Mouse (Mus musculus) CD4-positive, CD25-positive, alpha-beta regulatory T cell, adult 2 months (primary cell): ENCODE results near the gene Dnajc13.

ENCODE experiments used
- DNase-seq: peaks from one replicate; pipeline ENCODE4 v3.0.0-alpha.2; 2012; ENCODE audit warnings: low read depth, low spot score

Dnajc13 gene

DNA sequence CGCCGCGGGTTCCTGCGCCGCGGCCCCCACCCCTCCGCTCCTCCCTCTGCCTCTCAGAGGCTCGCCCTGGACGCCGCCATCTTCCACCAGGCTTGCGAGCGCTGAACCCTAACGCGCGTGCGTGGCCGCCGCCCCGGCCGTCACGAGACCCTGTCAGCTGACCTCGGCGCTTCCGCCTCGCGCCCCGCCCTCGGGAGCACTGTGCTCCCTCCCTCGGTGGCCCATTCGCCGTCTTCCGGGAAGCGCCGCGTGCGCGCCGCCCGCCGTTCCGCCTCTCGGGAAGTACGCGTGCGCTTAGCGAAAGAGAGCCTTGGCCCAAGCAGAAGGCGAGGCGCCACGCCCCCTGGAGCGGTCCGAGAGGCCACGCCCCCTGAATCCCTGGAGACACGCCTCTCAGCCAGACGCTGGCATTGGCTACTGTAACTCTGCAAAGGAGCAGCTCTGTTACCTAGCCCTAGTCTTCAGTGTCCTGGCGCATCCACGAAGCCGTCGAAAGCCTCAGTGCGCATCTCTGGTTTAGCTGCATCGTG lies at the start of gene Dnajc13:
Gene Dnajc13, minus strand, starts transcription at position 108 of the 530 bp plus-strand sequence.
- DNase-seq, result peak; percentile 100

DNA sequence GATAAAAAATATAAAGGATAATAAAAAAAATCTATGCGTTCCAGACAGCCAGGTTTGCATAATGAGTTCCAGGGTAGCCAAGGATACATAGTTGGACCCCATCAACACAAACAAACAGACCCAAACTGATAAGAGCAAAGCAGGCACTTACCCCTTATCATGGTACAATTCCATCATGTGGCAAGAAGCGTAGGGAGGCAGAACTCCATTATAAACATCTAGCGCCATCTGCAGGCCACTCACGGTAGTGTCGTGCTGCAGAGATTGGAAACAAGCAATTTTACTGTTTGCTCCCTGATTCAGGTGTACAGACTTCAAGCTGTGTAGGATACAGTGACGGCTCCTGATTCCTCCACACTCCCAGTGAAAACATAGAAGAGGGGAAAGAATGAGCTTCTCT lies 44.0 kb upstream of the Dnajc13 start:
- DNase-seq, result peak; percentile 75

DNA sequence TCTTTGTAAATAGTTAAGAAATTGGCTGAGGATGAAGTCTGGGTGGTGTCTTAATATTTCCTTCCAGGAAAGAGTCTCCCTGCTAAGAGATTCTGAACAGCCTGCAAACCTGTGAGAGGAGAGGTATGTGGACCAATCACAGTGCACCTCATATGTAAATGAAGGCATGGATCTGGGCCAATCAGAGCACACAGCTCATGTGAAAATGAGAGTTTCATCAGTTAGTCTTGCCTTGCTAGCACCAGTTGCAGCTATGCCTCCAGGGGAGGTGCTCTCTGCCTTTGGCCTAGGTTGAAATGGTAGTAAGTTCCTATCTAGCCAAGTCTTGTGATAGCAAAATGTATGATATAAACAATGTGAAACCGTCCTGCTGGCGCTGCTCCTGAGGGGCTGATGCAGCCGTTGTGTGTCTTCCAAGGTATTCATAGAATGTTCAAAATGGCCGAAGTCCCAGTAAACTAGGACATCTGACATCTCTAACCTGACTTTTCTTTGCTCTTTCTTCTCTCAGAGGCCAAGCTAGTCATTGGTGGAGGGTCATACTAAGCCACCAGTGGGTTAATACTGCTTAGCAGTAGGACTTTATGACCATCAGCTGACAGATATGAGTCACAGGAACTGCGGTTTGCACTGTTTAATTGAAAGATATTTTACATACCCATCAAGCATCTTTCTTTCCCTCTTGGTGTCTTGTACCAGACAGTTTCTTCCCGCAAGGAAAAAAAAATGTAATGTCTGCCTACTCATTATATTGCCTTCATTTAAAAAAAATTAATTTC lies 42.8 kb upstream of the Dnajc13 start:
- no peak for DNase-seq

DNA sequence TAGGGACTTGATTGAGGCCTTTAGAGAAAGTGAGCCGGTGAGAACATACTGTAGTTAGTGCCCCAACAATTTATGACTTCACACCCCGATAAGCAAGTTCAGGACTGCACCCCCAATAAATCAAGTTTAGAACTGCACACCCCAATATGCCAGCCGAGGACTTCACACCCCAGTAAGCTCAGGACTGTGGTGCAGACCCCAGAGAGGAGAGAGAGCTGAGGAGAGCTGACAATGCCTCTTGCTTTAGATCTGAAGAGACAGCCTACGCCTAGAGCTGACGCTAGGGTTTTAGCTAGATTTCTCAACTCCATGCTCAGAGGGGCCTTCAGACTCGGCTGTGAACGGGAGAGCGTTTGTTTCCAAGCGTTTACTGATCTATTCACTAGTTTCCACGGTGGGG lies 42.1 kb upstream of the Dnajc13 start:
- no peak for DNase-seq

DNA sequence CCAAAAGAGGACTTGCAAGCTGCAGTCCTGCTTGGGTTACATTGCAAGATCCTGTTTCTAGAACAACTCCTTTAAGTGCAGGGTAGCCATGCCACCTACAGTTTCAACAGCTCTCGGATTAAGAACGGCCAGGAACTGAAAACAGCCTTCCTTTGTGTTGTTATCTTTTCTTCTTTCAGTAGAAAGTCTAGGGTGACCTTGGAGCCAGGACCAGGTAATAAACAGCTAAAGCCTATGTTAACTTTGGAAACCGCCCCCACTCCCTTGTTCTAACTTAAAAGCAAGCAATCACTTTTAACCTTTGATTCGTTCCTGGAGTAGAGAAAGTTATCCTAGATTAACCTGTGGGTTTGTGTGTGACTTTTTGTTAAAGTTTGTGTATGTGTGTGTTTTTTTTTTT lies 41.6 kb upstream of the Dnajc13 start:
- no peak for DNase-seq

DNA sequence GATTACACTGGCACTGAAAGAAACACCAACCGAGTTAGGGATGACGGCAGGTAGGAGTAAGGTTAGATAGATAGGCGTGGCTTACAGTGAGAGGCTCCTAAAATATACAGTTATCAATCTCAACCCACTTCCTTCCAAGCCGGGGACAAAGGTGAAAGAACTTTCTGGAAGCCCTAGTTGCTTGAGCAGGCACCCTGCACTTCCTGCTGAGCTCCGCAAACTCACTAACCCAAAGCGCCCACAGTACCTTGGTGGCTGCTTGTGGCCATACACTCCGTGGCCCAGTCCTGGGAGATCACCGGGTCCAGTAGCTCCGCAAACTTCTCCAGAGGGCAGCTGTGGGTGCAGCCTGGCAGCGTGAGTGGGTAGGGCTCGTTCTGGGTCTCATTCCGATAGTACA lies 37.8 kb upstream of the Dnajc13 start:
- DNase-seq, result no peak

DNA sequence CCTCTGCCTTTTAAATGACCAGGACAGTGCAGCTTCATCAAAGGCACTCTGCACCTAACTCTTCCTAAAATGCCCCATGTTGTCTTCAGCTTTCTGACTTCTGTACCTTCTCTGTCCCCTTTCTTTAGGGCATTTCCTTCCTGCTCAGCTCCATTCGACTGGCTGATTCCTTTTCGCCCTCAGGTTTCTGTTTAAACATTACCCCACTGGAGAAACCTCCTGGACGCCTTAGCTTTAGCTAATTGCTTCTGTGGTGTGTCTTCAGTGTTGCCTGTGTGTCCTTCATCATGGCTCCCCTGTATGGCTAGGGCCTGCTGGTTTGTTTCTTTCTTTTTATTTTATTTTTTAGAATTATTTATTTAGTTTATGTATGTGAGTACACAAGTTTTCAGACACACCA lies 34.3 kb upstream of the Dnajc13 start:
- no peak for DNase-seq

DNA sequence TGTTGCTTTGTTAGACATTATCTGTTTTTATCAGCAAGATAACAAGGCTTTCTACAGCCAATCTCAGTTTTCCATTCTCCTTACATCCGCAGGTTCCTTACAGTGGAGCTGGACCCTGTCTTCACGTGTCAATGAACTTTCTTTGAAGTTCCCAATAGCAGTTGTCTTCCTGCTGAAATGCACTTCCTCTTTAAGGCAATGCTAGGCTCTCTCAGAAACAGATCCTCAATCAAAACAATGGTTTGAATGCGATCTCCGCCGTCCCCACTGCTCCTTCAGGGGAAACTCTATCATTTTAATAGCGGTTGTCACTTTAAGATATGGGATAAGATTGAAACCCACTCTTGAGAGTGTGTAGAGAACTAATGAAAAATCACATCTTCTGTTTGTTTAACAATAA lies 22.2 kb upstream of the Dnajc13 start:
- DNase-seq, result no peak

DNA sequence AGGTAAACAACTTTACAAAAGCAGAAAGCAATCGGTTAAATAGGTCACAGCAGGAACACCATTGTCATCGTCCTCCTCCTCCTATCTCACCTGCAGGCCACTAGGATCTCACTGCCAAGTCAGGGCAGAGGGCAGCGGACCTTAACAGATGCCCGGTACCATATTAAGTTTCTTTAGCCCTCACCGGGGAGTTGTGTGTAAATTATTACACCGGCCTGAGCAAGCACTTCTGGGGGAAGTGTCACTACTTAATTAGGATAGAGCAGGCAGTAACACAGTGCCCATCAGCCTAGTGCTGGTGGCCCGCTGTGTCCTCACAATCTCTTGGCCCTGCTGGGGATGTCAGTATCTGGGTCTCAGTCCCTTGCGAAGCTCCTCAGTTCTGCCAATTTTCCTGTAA lies 19.8 kb upstream of the Dnajc13 start:
- DNase-seq, result no peak

DNA sequence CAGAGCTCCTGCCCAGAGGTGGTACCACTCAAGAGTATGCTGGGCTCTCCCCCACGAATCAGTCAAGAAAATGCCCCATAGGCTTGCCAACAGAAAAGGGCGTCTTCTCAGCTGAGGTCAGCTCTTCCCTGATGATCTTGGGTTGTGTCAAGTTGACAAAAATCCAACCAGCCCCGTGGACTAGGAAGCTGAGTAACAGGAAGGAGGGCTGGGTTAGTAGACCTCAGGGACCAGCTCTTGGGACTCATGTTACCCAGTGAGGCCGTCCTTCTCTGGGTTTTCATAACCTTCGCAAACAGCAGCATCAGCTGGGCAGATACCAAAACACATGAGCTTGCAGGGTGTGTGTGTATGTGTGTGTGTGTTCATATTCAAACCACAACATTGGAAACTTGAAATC lies 19.0 kb upstream of the Dnajc13 start:
- no peak for DNase-seq

DNA sequence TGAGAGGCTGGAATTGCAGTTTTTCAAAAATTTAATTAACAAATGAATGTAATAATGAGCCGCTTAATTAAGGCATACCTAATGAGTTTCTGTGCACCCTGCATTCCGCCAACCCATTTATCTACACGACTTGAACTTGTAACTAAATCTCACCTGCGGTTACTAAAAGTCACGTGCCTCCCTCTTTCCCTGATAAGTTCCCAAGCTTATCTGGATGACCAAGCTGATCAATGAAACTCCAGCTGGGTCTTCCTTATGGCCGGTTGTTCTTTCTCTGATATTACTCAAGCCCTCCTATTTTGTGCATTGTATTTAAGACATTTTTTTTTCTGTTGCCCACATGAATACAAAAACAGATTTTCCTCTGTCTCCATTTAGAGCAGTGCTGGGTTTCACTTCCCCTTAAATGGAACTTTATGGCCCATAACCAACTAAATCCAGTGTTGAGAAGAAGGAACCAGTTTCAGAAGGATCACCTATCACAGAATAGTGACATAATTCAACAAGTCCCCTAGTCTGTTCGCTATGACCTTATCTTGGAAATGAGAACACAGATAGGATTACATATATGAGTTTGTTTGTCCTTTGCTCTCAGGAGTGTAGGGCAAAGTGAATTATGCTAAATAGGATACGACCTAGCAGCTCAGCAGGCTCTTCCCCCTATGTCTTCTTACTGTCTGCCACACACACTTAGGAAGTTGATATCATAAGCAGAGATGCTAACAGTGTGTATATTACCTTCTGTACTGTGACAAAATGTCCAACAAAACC lies 18.2 kb upstream of the Dnajc13 start:
- no peak for DNase-seq

DNA sequence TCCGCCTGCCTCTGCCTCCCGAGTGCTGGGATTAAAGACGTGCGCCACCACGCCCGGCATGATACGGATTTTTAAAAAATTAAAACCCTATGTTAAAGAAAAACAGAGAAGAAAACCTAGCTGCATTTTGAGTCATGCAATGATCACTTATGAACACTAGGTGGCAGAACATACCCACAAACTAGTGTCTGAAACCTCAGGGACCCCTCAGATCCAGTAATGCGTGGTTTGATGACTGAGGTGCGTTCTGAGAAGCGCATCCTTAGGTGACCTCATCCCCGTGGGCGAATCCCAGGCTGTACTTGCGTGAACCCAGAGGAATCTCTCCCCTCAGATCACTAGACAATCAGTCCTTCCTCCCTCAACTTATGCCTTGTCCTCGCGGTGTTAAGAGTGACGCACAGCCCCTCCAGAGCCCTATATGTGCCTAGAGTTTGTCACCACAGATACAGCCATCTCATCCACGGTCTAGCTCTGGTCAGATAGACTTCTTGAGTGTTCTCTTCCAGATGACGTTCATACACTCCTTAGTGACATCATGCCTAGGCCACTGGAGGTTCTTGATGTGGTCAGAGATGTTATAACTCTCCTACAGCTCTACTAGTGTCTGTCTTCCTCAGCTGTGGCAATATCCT lies 14.9 kb upstream of the Dnajc13 start:
- peak; percentile 64 for DNase-seq

DNA sequence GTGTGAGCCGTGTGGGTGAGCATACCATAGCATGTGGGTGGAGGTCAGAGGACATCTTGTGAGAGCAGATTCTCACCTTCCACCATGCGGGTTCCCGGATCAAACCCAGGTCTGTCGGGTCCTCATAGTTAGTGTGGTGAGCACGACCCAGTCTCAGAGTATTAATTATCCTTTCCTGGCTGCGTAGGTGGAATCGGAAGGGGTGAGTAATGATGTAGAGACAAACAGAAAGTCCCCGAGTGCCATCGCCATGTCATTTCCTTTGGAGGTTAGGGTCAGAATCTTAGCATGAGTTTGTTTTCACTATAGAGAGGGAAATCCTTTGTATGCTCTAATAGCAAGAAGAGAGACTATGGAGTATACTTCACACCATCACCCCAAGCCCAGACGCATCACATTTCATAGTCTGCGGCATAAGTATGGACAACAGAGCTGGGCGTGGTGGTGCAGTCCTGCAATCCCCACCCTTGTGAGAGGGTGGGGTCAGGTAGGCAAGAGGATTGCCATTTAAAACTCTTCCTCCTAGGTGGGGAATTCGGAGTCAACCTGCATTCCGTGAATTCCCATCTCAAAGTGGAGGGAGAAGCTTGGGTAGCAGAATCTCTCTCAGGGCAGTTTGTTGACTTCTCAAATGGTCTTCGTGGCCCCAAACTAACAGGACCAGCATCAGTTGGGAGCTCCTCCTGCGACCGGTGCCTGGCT lies 12.5 kb upstream of the Dnajc13 start:
- DNase-seq, result peak; percentile 24

DNA sequence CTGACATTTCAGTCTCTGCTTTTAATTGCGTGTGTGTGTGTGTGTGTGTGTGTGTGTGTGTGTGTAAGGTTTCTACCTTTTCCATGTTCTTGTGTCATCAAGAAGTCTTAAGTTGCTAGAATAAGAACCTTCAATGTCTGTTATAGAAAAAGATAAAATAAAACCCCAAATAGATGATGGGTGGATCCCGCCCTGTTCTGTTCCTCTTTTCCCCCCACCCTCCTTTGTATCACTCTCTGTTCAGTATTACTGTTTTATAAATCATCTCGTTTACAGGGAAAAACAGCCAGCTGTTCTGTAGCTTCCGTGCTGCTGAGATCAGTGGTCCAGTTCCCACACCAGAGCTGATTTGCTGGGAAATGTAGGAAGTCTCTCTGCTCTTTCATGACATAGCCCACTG lies 9.3 kb upstream of the Dnajc13 start:
- DNase-seq, result no peak

DNA sequence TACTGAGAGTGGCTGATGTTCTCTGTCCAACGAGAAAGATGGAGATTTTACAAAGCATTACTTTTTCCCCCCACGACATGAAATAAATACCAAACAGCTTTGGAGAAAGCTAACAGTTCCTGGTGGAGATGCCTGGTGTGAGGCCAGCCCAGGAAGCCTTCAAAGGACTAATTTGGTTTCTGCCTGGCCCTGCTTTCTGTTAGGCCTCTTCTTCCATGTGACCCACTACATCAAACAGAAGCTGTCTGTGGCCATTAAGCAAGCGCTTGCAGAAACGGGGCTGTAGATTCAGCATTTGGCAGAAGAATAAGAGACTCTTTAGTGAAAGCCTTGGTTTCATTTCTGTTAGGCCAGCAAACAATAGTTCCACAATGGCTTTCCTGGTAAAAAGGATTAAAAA lies 8.9 kb upstream of the Dnajc13 start:
- no peak for DNase-seq

DNA sequence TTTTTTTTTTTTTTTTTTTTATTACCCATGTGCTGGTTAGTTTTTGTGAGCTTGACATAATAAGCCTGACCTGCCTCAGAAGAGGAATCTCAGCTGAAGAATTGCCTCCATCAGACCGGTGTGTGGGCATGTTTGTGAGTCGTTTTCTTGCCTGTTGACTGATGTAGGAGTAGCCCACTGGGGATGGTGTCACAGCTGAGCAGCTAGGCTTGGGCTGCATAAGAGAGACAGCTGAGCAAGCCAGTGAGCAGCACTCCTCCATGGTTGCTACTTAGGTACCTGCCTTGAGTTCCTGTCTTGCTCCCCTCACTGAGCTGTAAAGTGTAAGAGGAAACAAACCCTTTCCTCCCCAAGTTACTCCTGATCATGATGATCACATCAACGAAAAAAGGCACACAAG lies 7.2 kb upstream of the Dnajc13 start:
- no peak for DNase-seq

DNA sequence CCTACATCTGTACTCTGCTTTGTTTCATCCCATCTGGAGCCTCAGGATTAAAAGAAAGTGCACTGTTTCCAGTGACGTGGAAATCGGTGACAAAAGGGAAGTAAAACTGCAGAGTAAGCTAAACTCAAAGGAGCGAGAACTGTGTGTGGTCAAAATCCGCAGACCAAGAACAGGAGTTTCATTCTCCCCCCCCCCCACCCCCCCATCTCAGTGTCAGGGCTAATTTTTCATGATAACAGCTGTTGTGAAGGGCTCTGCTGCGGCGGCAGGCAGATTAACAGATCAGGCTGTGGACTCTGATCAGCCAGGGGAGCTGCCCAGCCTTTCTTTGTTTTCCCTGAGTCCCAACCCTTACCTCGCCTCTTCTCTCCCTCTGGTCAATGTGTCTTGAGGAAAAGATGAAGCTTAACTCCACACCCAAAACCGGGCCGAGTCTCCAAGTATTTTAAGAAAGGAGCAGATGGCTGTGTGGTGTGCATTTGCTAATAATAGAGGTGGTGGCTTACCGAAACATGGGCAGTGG lies 6.7 kb upstream of the Dnajc13 start:
- DNase-seq, result no peak

DNA sequence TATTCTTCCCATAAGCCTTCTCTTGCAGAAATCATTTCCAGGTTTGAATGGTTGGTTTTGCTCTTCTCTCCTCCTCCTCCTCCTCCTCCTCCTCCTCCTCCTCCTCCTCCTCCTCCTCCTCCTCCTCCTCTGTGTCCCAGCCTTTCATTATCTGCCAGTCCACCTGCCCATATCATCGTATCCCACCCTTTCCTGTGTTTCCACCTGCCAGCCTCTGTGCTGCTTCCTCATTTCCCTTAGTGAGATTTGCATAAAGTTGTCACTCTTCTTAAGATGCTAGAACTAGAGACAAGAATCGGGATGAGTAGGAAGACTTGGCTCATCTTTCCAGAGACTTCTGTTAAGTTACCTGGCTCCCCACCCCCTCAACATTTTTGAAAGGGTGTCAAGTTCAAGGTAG lies 1.8 kb upstream of the Dnajc13 start:
- no peak for DNase-seq

DNA sequence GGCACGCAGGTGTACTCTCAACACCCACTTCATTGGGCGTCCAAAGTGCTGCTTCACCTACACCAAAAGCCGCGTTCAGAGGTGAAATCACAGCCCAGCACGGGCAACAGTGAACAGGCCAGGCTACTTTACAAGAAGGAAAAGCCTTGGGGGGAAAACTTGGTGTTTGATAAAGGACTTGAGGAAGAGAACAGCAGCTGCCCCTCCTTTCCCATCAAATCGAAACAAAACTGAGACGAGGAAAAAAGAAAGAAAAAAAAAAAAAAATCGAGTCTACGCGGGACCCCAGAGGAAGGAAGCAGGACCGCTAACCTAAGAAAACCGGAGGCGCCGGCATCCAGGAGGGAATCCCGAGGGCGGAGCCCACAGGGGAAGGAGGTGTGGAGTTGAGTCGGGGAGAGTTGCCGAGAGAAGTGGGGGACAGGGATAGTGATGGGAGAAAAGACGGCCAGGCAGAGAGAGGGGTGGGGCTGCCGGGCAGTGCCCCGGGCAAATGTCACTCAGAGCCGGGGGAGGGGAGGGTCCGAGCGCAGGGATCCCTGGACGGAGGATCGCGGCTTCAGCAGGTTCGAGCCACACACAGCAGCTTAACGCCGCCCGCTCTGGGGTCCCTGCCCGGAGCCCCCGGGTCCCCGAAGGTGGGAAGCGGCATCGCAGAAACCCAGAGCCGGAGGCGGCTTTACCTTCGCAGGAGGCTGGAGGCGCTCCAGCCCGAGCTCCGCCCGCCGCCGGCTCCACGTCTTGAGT lies 541 bp downstream of the Dnajc13 start:
- peak; percentile 21 for DNase-seq

DNA sequence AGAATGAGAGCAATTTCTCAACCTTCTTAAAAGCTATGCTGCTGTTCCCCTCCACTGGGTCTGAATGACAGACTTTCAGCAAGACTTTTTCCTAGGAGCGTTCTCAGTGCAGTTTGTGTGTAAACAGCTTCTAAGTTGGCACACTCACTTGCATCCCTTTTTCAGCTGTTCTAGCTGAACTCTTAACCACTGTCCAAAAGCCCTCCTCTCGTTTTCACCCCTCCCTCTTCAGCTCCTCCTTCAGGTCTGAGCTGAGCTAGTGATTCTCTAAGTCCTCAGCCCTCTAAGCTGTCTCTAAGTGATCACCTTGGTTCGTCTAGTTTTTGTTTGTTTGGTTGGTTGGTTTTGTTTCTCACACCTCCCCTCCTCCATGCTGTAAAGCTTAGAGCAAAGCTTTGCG lies 2.4 kb downstream of the Dnajc13 start:
- DNase-seq, result no peak

DNA sequence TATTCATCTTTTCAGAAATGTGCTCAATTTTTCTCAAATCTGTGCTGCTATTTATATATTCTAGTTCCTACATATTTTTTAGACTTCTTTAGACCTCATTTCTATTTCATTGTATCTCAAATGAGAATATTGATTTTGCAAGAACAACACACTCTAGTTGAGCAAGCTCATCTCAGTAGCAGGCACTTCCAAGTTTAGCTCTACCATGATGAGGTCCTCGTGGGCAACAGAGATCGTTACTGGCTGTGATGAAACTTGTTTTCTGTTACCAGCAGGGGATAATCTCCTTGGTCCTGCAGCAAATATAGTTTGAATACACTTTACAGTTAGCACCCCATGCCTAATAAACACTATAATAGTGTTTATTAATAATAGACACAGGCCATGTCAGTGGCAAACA lies 6.6 kb downstream of the Dnajc13 start:
- no peak for DNase-seq
